Mouse (Mus musculus) thymus, postnatal 25 days (tissue): ENCODE measurements around the gene Muc13.

Experiments
- DNase-seq: peaks from one replicate; pipeline ENCODE4 v3.0.0; 2022

The Muc13 gene

GRCm38 (mm10) chr16:33793846-33794791, at the start of gene Muc13:
Muc13 (plus strand) TSS chr16:33794037.
- no peak for DNase-seq

GRCm38 (mm10) chr16:33744622-33745419, 49.0 kb upstream of the Muc13 start:
- DNase-seq = no peak

DNA sequence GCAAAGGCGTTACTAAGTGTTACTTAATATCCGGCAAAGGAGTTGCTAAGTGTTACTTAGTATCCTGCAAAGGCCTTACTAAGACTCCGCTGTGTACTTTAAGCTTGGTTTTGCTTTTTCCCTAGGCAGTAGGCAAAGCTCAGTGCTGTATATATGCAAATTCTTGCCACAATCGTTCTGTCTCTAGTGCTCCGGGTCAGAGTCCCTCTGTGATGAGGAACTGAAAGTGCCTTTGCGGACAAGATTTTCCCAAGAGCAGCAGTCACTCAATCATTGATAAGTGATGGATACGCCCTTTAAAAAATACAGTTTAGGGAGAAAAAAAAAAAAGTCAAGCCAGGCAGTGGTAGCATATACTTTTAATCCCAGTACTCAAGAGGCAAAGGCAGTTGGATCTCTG, 48.4 kb upstream of the Muc13 start:
- no peak for DNase-seq

GRCm38 (mm10) chr16:33746074-33746676, 47.7 kb upstream of the Muc13 start:
- no peak for DNase-seq

DNA sequence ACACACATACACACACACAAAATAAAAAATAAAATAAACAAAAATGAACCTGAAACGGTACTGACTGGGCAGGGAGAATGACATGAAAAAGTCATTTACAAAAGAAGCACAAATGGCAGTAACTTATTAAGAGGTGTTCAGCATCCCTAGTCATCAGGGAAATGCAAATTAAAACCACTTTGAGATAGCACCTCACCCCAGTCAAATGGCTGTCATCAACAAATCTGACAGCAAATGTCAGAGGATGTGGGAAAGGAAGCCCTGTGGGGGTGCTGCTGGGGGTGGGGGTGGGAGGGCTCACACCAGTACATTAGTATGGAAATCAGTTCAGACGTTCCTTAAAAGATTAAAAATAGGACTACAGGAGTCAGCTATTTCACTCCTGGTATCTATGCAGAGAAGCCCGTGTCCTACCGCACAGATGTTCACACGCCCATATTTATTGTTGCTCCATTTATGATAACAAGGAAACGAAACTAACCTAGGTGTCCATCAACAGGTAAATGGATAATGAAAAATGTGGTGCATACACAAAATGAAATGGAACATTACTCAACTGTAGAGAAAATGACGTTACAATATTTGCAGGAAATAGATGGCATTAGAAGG, 46.4 kb upstream of the Muc13 start:
- no peak for DNase-seq

- DNase-seq = no peak
These were observed 45.8 kb upstream of the Muc13 start for GRCm38 (mm10) chr16:33747994-33748393.

DNA sequence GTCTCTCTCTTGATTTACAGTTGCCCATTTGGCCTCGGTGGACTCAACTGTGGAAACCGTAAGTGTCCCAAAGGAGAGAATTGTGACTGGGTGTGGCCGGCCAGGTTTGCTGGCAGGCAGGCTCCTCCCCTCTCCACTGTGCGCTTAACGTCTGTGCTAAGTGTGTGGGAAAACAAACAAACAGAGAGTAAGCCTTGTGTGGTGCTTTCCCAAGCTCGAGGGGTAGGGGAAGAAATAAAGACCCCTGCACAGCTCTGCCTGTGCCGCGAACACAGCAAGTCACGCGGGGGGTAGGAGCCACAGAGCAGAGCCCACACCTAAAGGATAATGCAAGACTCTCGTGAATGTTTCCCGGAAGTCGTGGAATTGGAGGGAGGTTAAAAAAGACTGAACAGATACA, 42.7 kb upstream of the Muc13 start:
- DNase-seq = peak; percentile 40

DNA sequence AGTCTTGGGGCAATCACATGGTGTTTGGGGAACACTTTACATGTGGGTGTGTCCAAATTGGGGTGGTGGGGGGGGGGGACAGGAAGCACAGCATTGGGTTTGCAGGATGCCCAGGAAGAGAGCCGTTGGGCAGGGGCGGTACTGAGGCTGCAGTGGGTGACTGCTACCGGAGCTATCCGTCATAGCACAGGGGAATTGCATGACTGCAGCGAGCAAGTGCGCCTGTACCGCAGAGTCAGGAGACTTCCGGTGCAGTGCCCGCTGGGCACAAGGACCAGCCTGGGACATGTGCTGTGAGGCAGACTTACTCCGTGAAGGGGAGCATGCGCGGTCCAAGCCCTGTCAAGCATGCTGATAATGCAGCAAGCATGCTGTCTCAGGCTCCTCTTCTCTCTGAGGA, 42.2 kb upstream of the Muc13 start:
- DNase-seq = peak; percentile 72

DNA sequence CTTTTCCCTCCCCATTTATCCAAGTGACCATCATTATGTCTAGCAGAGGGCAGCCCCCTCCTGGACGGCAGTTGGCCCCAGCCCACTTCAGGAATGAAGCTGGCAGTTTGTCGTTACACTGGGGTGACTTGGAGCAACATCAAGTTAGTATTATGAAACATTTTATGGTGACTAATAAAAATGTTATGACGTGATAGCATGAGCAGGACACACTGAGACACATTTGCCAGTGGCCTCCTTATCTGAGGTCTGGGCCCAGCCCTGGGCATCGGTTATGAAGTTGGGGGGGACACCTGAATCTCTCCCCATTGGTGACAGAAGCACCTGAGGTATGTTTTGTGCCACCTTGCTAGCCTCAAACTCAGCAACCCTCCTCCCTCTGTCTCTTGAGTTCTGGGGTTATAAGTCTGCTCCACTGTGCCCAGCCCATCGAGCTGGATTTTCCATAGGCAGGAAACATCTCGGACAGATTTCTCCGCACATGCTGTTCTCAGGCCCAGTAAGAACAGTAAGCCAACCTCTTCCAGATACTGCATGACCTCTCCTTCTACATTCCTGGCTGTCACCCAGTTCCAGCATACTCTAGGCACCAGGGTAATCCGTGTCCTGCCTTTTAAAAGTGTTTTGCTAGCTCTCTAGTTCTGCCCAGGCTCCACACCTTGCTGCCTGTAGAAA, 40.8 kb upstream of the Muc13 start:
- no peak for DNase-seq

GRCm38 (mm10) chr16:33755293-33755692, 38.5 kb upstream of the Muc13 start:
- DNase-seq = no peak

DNA sequence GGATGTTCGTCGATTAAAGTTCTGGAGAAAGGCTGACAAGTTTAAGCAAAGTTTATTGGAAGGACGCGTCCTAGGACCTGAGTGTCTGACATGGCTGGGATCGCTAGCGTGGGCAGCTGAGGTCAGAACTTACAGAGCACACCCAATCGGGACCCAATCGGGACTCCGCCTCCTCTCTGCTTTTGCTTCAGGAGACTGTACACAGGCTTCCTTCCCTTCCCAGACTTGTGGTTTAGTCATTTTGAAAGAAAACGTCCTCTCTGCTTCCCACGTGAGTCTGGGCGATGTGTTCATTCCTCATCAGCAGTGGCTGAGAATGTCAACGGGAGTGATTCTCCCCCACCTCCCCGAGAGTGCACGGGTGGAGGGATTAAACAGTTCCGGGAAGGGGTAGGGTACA, 37.9 kb upstream of the Muc13 start:
- DNase-seq = no peak

GRCm38 (mm10) chr16:33756396-33756795, 37.4 kb upstream of the Muc13 start:
- DNase-seq = no peak

DNA sequence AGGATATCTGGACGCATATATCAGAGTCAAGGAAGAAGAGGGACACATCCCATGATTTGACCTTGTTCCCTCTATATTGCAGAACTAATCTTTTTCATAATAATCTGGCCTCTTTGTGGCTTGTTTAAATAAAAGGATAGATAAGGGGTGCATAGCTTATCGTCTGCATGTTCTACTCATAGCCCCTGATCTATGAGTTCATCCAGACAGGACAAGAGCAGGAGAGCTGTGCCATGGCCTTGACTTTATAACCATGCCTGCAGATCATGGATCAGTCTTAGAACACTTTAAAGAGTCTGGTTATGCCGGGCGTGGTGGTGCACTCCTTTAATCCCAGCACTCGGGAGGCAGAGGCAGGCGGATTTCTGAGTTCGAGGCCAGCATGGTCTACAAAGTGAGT, 34.6 kb upstream of the Muc13 start:
- DNase-seq = no peak

- DNase-seq = no peak
These were observed 33.3 kb upstream of the Muc13 start for GRCm38 (mm10) chr16:33760542-33760941.

GRCm38 (mm10) chr16:33760996-33761395, 32.8 kb upstream of the Muc13 start:
- DNase-seq = no peak

- no peak for DNase-seq
These were observed 29.2 kb upstream of the Muc13 start for GRCm38 (mm10) chr16:33764501-33765193.

DNA sequence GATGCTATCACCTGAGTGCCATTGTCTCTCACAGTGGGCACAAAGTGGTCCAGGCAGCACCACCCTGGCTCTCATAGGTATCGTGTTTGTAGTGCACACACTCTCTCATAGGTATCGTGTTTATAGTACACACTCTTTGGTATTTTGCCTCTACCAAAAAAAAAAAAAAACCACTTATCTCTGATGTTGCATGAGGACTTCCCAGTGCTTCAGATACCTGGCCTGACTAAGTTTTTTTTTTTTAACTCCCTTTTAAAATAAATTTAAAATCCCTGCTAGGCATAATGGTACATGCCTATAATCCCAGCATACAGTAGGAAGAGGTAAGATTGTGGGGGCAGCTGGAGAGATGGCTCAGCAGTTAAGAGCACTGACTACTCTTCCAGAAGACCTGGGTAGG, 28.4 kb upstream of the Muc13 start:
- no peak for DNase-seq

DNA sequence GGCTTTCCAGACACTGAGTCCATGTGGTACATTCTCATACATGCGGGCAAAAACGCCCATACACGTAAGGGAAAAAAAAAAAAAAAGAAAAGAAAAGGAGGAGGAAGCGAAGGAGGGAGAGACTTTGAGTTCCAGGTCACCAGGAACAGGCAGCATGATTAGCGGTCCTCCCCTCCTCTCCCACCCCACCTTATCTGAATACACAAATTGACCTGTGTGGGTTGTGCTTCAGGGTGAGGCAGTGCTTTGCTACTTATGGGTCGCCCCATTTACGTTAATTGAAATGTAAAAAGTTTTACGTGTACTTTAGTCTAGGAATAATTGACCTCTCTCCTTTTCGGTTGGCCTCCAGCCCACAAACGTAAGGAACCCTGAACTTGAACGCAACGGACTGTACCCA, 27.5 kb upstream of the Muc13 start:
- DNase-seq = no peak

GRCm38 (mm10) chr16:33766757-33767156, 27.1 kb upstream of the Muc13 start:
- DNase-seq = no peak

DNA sequence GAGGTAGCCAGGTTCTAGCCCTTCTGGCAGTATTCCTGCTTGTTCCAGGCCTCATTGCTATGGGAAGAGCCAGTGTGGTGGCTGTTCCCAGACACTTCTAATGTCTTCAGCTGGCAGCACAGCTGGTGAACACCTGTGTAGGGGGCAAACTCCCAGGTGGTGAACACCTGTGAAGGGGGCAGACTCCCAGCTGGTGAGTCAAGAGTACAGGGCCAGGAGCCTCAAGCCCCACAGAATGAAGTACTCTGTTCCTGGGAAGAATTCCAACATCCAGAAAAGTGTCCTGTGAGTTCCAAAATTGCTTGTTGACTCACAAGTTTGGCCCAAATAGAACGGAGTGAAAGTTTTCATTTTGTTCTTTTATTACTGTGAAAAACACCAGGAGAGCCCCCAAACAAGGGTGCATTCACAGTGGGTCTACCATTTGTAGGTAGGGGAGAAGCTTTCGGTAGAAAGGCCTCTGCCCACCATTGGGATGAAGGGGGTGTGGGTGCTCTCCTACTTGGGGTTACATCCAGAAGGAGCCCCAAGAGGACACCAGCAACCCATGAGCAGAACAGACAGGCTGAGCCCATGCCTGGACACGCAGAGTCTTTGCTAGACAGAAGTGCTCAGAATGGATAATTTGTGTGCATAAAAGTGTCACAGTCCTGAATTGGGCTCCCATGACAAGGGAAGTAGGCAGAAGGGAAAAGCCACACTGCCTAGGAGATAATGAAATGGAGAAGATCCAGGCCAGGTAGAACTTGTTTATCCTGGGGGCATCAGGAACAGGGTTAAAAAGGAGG, 25.2 kb upstream of the Muc13 start:
- no peak for DNase-seq

- peak; percentile 33 for DNase-seq
These were observed 24.0 kb upstream of the Muc13 start for GRCm38 (mm10) chr16:33769848-33770247.
